Mouse (Mus musculus): ENCODE data around the gene Bmpr1b. TPM values are rescaled to one million over a fixed set of nuclear protein-coding genes. Genes with fewer than 3 reads are reported as not detected.

Gene Bmpr1b
- polyA plus RNA-seq, 1 experiment from 2014 or later, result 7.6 TPM

DNA sequence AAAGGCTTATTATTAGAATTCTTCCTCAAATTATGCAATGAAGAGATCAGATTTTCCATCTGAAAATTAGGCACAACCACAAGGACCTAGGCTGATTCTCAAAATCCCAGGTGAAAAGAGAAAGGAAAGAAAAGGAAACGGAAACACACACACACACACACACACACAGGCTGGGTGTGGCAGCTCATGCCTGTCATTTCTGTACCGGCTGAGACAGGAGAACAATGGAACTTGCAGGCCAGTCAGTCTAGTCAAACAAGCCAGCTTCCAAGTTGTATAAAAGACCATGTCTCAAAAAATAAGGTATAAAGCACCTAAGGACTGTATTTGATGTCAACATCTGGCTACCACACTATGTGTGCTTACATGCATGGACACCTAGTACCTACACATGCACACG lies 7.8 kb downstream of the Bmpr1b start:
- H3K36me3 ChIP-seq (ENCODE audit: insufficient read depth, low read length), result no peaks in the 10 kb centered on the region
- no peaks in the 10 kb centered on the region for H3K9me3 ChIP-seq (replicated peaks; ENCODE audit: low read length)
- DNase-seq (ENCODE audit: low spot score) (no peak), ATAC-seq (replicated peaks; ENCODE audit: low FRiP score, low read depth) (no peak)
- H3K4me2 ChIP-seq (ENCODE audit: low read length), result no peak overlapping the region
- 77% methylated on average over 3 of the region's 3 CpGs for WGBS
- H3K4me3 ChIP-seq (replicated peaks; ENCODE audit: low read depth, low read length), result no peak overlapping the region
- TF ChIP-seq CTCF (IDR thresholded peaks at IDR 0.05; ENCODE audit: low read depth), result no peak
- no peak overlapping the region for H3K9ac ChIP-seq (ENCODE audit: low read depth, low read length)
- H3K4me1 ChIP-seq (replicated peaks; ENCODE audit: insufficient read depth, low read length), result no peaks in the 10 kb centered on the region
- no peaks in the 10 kb centered on the region for H3K27me3 ChIP-seq (ENCODE audit: insufficient read depth, low read length)
- no peak overlapping the region for H3K27ac ChIP-seq

DNA sequence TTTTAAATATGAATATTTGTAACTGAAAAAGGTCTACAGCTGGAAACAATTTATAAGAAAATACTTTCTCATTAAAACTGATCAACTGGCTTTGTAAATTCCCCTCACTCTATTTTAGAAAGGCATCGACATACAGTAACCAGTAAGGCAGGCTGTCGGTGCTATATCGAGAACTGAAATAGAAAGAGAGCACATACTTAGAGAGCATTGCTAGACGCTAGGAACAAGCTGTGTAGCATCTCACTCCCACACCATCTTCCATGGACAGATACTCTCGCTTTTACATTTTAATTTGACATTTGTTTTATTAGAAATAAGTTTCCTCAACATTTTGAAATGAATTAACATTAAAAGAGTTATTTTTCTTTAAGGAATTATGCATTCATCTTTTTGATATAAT lies 17.2 kb downstream of the Bmpr1b start:
- 90% methylated on average over 5 of the region's 5 CpGs for WGBS

DNA sequence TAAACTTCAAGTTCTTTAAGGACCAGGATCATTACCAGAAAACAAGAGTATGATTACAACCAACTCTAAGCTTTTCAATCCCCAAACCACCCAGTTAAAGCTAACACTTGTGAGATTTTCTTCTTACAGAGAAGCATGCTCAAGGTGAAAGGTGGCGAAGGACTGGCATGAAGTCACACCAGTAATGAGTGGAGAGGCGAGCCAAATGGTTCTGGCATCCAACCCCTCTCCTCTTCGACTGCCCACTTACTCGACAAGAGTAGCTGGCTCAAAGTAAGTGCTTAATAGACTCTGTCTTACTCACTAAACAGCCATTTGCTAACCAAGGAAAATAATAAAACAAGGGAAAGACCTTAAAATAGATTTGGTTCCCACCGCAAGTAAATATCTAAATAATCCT lies 30.4 kb downstream of the Bmpr1b start:
- H3K27me3 ChIP-seq (ENCODE audit: insufficient read depth, low read length), result no peaks in the 10 kb centered on the region
- no peaks in the 10 kb centered on the region for H3K9me3 ChIP-seq (replicated peaks; ENCODE audit: low read length)
- no peak for DNase-seq (ENCODE audit: low spot score)
- no peak overlapping the region for H3K9ac ChIP-seq (ENCODE audit: low read depth, low read length)
- no peaks in the 10 kb centered on the region for H3K4me1 ChIP-seq (replicated peaks; ENCODE audit: insufficient read depth, low read length)
- H3K36me3 ChIP-seq (ENCODE audit: insufficient read depth, low read length), result no peaks in the 10 kb centered on the region
- no peak for TF ChIP-seq CTCF (IDR thresholded peaks at IDR 0.05; ENCODE audit: low read depth)
- no peak overlapping the region for H3K4me3 ChIP-seq (replicated peaks; ENCODE audit: low read depth, low read length)
- no peak for ATAC-seq (replicated peaks; ENCODE audit: low FRiP score, low read depth)
- no peak overlapping the region for H3K4me2 ChIP-seq (ENCODE audit: low read length)
- no peak overlapping the region for H3K27ac ChIP-seq
- 67% methylated on average over 5 of the region's 5 CpGs for WGBS

More for the DNA sequence above, 17.2 kb downstream of the Bmpr1b start:
- Histone ChIP-seq H3K4me3 (replicated peaks; ENCODE audit: low read depth, low read length) (no peak overlapping the region), H3K9me3 (replicated peaks; ENCODE audit: low read length) (no peaks in the 10 kb centered on the region), H3K4me1 (replicated peaks; ENCODE audit: insufficient read depth, low read length) (no peaks in the 10 kb centered on the region), H3K9ac (ENCODE audit: low read depth, low read length) (no peak overlapping the region), H3K27me3 (ENCODE audit: insufficient read depth, low read length) (no peaks in the 10 kb centered on the region), H3K27ac (no peak overlapping the region), H3K36me3 (ENCODE audit: insufficient read depth, low read length) (no peaks in the 10 kb centered on the region), H3K4me2 (ENCODE audit: low read length) (no peak overlapping the region)
- DNase-seq (ENCODE audit: low spot score) (no peak), ATAC-seq (replicated peaks; ENCODE audit: low FRiP score, low read depth) (no peak)
- TF ChIP-seq CTCF (IDR thresholded peaks at IDR 0.05; ENCODE audit: low read depth), result no peak

DNA sequence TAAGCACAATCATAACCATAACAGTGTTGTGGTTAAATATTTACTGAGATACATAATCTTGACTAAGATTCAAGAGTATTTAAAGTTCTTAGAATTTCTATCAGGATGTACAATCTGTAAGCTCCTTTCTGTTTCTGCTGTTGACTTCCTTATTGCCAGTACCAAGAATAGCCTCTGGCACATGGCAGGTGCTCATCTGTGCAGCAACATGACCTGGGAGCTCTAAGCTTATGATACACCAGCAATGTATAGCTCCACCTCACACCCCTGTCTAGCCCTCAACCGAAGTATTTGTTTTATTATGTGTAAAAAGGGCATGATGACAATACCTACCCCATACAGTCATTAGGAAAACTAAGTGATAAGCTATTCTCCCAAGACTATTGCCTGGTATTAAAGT lies 42.8 kb downstream of the Bmpr1b start:
- Histone ChIP-seq H3K9me3 (replicated peaks; ENCODE audit: low read length) (no peaks in the 10 kb centered on the region), H3K36me3 (ENCODE audit: insufficient read depth, low read length) (no peaks in the 10 kb centered on the region), H3K4me3 (replicated peaks; ENCODE audit: low read depth, low read length) (no peak overlapping the region), H3K27ac (no peak overlapping the region), H3K9ac (ENCODE audit: low read depth, low read length) (no peak overlapping the region), H3K4me2 (ENCODE audit: low read length) (no peak overlapping the region), H3K27me3 (ENCODE audit: insufficient read depth, low read length) (no peaks in the 10 kb centered on the region), H3K4me1 (replicated peaks; ENCODE audit: insufficient read depth, low read length) (peaks cover 11% of the 10 kb centered on the region; the same call in 1 of the 2 replicates)
- DNase-seq (ENCODE audit: low spot score), result no peak
- ATAC-seq (replicated peaks; ENCODE audit: low FRiP score, low read depth), result no peak
- WGBS, result 41% methylated on average over 1 of the region's 1 CpGs
- no peak for TF ChIP-seq CTCF (IDR thresholded peaks at IDR 0.05; ENCODE audit: low read depth)

DNA sequence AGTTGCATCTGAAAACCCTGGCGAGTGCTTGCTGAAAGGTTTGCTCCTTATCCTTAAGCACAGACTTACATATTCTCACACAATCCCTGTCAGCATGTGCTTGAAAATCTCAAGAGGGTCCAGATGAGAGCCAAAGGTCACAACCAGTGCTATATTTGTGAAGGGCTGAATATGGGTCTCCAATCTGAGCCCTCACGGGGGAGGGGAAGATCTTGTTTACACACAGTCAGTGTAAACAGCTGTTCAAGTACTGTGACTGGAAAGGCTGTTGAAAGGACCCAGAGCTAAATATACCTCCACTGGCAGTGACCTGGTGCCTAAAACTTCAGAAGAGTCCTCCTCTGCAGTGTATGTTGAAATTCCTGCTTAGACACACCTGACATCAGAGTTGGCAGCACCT lies 43.7 kb downstream of the Bmpr1b start:
- no peak overlapping the region for H3K9ac ChIP-seq (ENCODE audit: low read depth, low read length)
- H3K9me3 ChIP-seq (replicated peaks; ENCODE audit: low read length), result no peaks in the 10 kb centered on the region
- H3K4me1 ChIP-seq (replicated peaks; ENCODE audit: insufficient read depth, low read length), result peaks cover 11% of the 10 kb centered on the region; the same call in 1 of the 2 replicates
- TF ChIP-seq CTCF (IDR thresholded peaks at IDR 0.05; ENCODE audit: low read depth), result no peak
- no peaks in the 10 kb centered on the region for H3K36me3 ChIP-seq (ENCODE audit: insufficient read depth, low read length)
- H3K4me2 ChIP-seq (ENCODE audit: low read length), result no peak overlapping the region
- no peak overlapping the region for H3K27ac ChIP-seq
- H3K27me3 ChIP-seq (ENCODE audit: insufficient read depth, low read length), result no peaks in the 10 kb centered on the region
- WGBS, result 67% methylated on average over 2 of the region's 2 CpGs
- ATAC-seq (replicated peaks; ENCODE audit: low FRiP score, low read depth), result no peak
- DNase-seq (ENCODE audit: low spot score), result no peak
- H3K4me3 ChIP-seq (replicated peaks; ENCODE audit: low read depth, low read length), result no peak overlapping the region

DNA sequence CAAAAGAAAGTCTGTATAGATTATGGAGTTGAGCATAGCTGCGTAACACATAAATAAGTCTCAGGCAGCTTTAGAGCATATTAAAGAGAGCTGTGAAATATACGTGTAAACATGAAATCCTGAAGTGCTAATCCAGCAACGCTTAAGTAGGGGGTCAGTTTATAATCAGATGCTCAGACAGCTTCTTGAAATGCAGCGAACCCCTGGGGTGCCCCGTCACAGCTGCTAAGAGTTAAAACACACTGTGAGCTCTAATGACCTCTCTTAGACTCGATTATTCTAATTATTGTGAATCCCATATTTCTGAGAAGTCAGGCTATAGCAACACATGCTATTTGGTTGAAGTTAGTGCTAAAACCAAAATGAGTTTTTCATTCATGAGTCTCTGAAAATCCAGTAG lies 45.0 kb downstream of the Bmpr1b start:
- Histone ChIP-seq H3K4me1 (replicated peaks; ENCODE audit: insufficient read depth, low read length) (peaks cover 11% of the 10 kb centered on the region; the same call in 1 of the 2 replicates), H3K27ac (no peak overlapping the region), H3K4me2 (ENCODE audit: low read length) (no peak overlapping the region), H3K9ac (ENCODE audit: low read depth, low read length) (no peak overlapping the region), H3K9me3 (replicated peaks; ENCODE audit: low read length) (no peaks in the 10 kb centered on the region), H3K27me3 (ENCODE audit: insufficient read depth, low read length) (no peaks in the 10 kb centered on the region), H3K36me3 (ENCODE audit: insufficient read depth, low read length) (no peaks in the 10 kb centered on the region), H3K4me3 (replicated peaks; ENCODE audit: low read depth, low read length) (no peak overlapping the region)
- no peak for DNase-seq (ENCODE audit: low spot score)
- ATAC-seq (replicated peaks; ENCODE audit: low FRiP score, low read depth), result no peak
- TF ChIP-seq CTCF (IDR thresholded peaks at IDR 0.05; ENCODE audit: low read depth), result no peak
- 76% methylated on average over 6 of the region's 6 CpGs for whole genome bisulfite sequencing

DNA sequence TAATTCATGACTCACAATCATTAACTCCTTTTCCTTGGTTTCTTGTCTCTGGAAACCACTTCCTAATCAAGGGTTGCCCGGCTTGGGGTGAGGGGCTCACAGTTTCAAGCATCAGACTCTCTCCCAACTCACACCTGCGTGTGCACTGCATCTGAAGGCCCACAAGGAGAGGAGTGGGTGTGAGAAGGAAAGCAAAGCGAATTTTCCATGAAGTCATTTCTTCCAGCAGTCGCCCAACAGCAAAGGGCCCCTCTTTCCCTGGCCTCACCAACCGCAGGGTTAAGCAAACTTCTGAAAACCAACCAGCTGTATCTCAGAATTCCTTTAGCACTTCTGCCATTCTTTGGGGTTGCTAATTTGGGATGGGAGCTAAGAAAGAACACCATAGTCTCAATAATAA lies 46.8 kb downstream of the Bmpr1b start:
- H3K4me2 ChIP-seq (ENCODE audit: low read length), result no peak overlapping the region
- no peak for ATAC-seq (replicated peaks; ENCODE audit: low FRiP score, low read depth)
- no peak overlapping the region for H3K4me3 ChIP-seq (replicated peaks; ENCODE audit: low read depth, low read length)
- WGBS, result 72% methylated on average over 5 of the region's 5 CpGs
- H3K27me3 ChIP-seq (ENCODE audit: insufficient read depth, low read length), result no peaks in the 10 kb centered on the region
- H3K9me3 ChIP-seq (replicated peaks; ENCODE audit: low read length), result no peaks in the 10 kb centered on the region
- no peak for DNase-seq (ENCODE audit: low spot score)
- H3K27ac ChIP-seq, result no peak overlapping the region
- no peaks in the 10 kb centered on the region for H3K36me3 ChIP-seq (ENCODE audit: insufficient read depth, low read length)
- H3K9ac ChIP-seq (ENCODE audit: low read depth, low read length), result no peak overlapping the region
- peaks cover 16% of the 10 kb centered on the region; the same call in 1 of the 2 replicates for H3K4me1 ChIP-seq (replicated peaks; ENCODE audit: insufficient read depth, low read length)
- TF ChIP-seq CTCF (IDR thresholded peaks at IDR 0.05; ENCODE audit: low read depth), result no peak
